Comparison of ENCODE assay signal across 8 mouse cellular contexts in the genomic region with DNA sequence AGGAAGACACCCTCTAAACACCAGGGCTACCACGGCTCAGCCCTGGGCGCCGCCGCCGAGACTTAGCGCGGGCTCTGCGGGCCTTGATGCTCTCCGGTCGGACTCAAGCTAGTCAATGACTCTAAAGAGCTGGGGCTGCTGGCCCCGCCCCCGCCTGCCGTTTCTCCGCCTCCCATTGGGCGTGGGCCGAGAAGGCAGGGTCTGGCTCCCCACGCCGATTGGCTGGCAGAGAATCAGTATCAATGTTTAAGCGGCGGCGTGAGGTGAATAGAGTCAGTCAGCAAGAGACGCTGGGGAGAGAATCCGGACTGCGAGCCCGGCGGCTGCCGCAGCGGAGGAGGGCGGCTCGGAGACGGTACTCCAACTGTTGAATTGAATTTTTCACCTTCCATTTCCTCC. TPM values are rescaled to one million over a fixed set of nuclear protein-coding genes. Genes with fewer than 3 reads are reported as not detected.
DNase-seq lines count a peak whose midpoint lies in the region; ATAC-seq and TF ChIP-seq lines count a peak whose summit lies in the region.

A gene (plus strand): TSS at position 276 of the 399 bp plus-strand sequence.

- H3K4me2 ChIP-seq in heart, embryonic 14.5 days (ENCODE audit: low read length): peak within 1 kb of the TSS; percentile 99
- peak within 1 kb of the TSS; percentile 70 for H3K4me2 ChIP-seq in liver, embryonic 12.5 days
- H3K4me2 ChIP-seq in stomach, embryonic 15.5 days: peak within 1 kb of the TSS; percentile 91

- DNase-seq in c-Kit-positive CD71-negative TER-119-negative erythroid progenitor cells, embryonic 14.5 days (ENCODE audit: low read depth): peak; percentile 88
- peak; percentile 94 for DNase-seq in forebrain, embryonic 10.5 days (ENCODE audit: extremely low spot score, low spot score)
- peak; percentile 96 for DNase-seq in kidney, postnatal 14 days
- DNase-seq in naive thymus-derived CD4-positive, alpha-beta T cell, adult 2 months (ENCODE audit: low read depth): peak; percentile 62

- no peaks in the 10 kb centered on the region for H3K79me3 ChIP-seq in C2C12 (ENCODE audit: low read depth)

- peak within 1 kb of the TSS; percentile 41 for H3ac ChIP-seq in C2C12 (ENCODE audit: control insufficient read depth, insufficient read length, low read depth)

- no peak for TF ChIP-seq CTCF in C2C12 (IDR thresholded peaks at IDR 0.05; ENCODE audit: control insufficient read depth, insufficient read depth, insufficient read length)

- H3K27ac ChIP-seq in forebrain, embryonic 10.5 days: peak within 1 kb of the TSS; percentile 89
- peak within 1 kb of the TSS; percentile 48 to 57; a peak in 2 of 4 replicates for H3K27ac ChIP-seq in heart, embryonic 14.5 days (replicated peaks in 1 of 2; ENCODE audit: control insufficient read depth in 1 of 2, insufficient read depth in 1 of 2, low read depth in 2 of 2, low read length in 2 of 2)
- H3K27ac ChIP-seq in liver, embryonic 12.5 days: no peak within 1 kb of the TSS
- H3K27ac ChIP-seq in stomach, embryonic 15.5 days: peak within 1 kb of the TSS; percentile 81

- peak; percentile 94 for ATAC-seq in heart, embryonic 14.5 days (ENCODE audit: insufficient number of reproducible peaks, insufficient read depth, low FRiP score, low read depth)
- ATAC-seq in liver, embryonic 12.5 days: peak; percentile 92
- peak; percentile 95 for ATAC-seq in stomach, embryonic 15.5 days (ENCODE audit: insufficient read depth, low FRiP score, low read depth)

- no peaks in the 10 kb centered on the region for H3K9me3 ChIP-seq in forebrain, embryonic 10.5 days
- H3K9me3 ChIP-seq in heart, embryonic 14.5 days (ENCODE audit: control insufficient read depth, low read length): no peaks in the 10 kb centered on the region
- no peaks in the 10 kb centered on the region for H3K9me3 ChIP-seq in liver, embryonic 12.5 days (replicated peaks)
- no peaks in the 10 kb centered on the region for H3K9me3 ChIP-seq in stomach, embryonic 15.5 days

- under 1% methylated on average over 31 of the region's 31 CpGs for WGBS in forebrain, embryonic 10.5 days
- 1% methylated on average over 31 of the region's 31 CpGs for WGBS in heart, embryonic 14.5 days
- 4% methylated on average over 31 of the region's 31 CpGs for WGBS in liver, embryonic 12.5 days (ENCODE audit: insufficient replicate concordance)
- WGBS in stomach, embryonic 15.5 days: under 1% methylated on average over 31 of the region's 31 CpGs

- peaks cover 41% of the 10 kb centered on the region for H3K4me1 ChIP-seq in forebrain, embryonic 10.5 days
- H3K4me1 ChIP-seq in heart, embryonic 14.5 days (ENCODE audit: control insufficient read depth in 2 of 2, insufficient read depth in 2 of 2, low read length in 2 of 2): peaks cover 12 to 31% of the 10 kb centered on the region in 2 experiments; a peak in 3 of 4 replicates
- no peaks in the 10 kb centered on the region; the same call in 1 of the 2 replicates for H3K4me1 ChIP-seq in liver, embryonic 12.5 days
- H3K4me1 ChIP-seq in stomach, embryonic 15.5 days: peaks cover 17% of the 10 kb centered on the region

- H3K36me3 ChIP-seq in C2C12 (ENCODE audit: control insufficient read depth, insufficient read depth): no peaks in the 10 kb centered on the region
- H3K36me3 ChIP-seq in forebrain, embryonic 10.5 days (replicated peaks): no peaks in the 10 kb centered on the region
- no peaks in the 10 kb centered on the region for H3K36me3 ChIP-seq in heart, embryonic 14.5 days (ENCODE audit: control insufficient read depth, insufficient read depth, low read length)
- H3K36me3 ChIP-seq in liver, embryonic 12.5 days: no peaks in the 10 kb centered on the region
- H3K36me3 ChIP-seq in stomach, embryonic 15.5 days: no peaks in the 10 kb centered on the region

- no peaks in the 10 kb centered on the region for H3K27me3 ChIP-seq in C2C12 (ENCODE audit: control insufficient read depth, insufficient read depth, insufficient read length)
- peaks cover 30% of the 10 kb centered on the region for H3K27me3 ChIP-seq in forebrain, embryonic 10.5 days (ENCODE audit: poor library complexity, severe bottlenecking)
- peaks cover 33% of the 10 kb centered on the region for H3K27me3 ChIP-seq in heart, embryonic 14.5 days (ENCODE audit: control insufficient read depth, insufficient read depth, low read length)
- H3K27me3 ChIP-seq in liver, embryonic 12.5 days (replicated peaks): peaks cover 59% of the 10 kb centered on the region
- H3K27me3 ChIP-seq in stomach, embryonic 15.5 days (replicated peaks): peaks cover 28% of the 10 kb centered on the region

- peak within 1 kb of the TSS; percentile 68 for H3K9ac ChIP-seq in heart, embryonic 14.5 days (ENCODE audit: low read length)
- H3K9ac ChIP-seq in liver, embryonic 12.5 days: 0 out of 2 replicates have a peak within 1 kb of the TSS, but pooled peaks have one; percentile 7
- peak within 1 kb of the TSS; percentile 29; the same call in 1 of the 2 replicates for H3K9ac ChIP-seq in stomach, embryonic 15.5 days

- no peaks in the 10 kb centered on the region for H3K79me2 ChIP-seq in C2C12 (ENCODE audit: control insufficient read depth, insufficient read depth)

- peak within 1 kb of the TSS; percentile 14 for H3K4me3 ChIP-seq in C2C12 (ENCODE audit: insufficient read depth, poor library complexity, severe bottlenecking)
- peak within 1 kb of the TSS; percentile 69 for H3K4me3 ChIP-seq in forebrain, embryonic 10.5 days
- peak within 1 kb of the TSS; percentile 63 to 76 for H3K4me3 ChIP-seq in heart, embryonic 14.5 days (ENCODE audit: control insufficient read depth in 1 of 2, insufficient read depth in 1 of 2, low read depth in 1 of 2, low read length in 2 of 2)
- H3K4me3 ChIP-seq in liver, embryonic 12.5 days: peak within 1 kb of the TSS; percentile 53
- peak within 1 kb of the TSS; percentile 55 for H3K4me3 ChIP-seq in stomach, embryonic 15.5 days (replicated peaks)

TF ChIP-seq in C2C12, 6 proteins besides CTCF, POLR2A, EP300 and RAD21:
- TF ChIP-seq CEBPB (IDR thresholded peaks at IDR 0.05; ENCODE audit: low read depth) (no peak), FOSL1 (IDR thresholded peaks at IDR 0.05; ENCODE audit: insufficient read depth, low read length, poor library complexity, severe bottlenecking) (no peak), USF1 (IDR thresholded peaks at IDR 0.05; ENCODE audit: low read depth) (no peak), MAX (IDR thresholded peaks at IDR 0.05) (no peak), MYOG (IDR thresholded peaks at IDR 0.05; ENCODE audit: control insufficient read depth, extremely low read depth, insufficient read length) (no peak), MYOD1 (IDR thresholded peaks at IDR 0.05; ENCODE audit: control insufficient read depth, insufficient read length, low read depth) (no peak)

RNA-seq across cellular contexts. Expression of the gene that starts here (rescaled TPM):
- 0.01 TPM for polyA plus RNA-seq in C2C12 (2012; fragmentation: generic; extraction: Trizol)
- polyA plus RNA-seq in forebrain, embryonic 10.5 days (2016; fragmentation: Nextera tagmentation; extraction: Ambion mirVana): 4.4 and 5.4 TPM in 2 replicates
- polyA plus RNA-seq in heart, embryonic 14.5 days (2014; fragmentation: Nextera tagmentation; extraction: Ambion mirVana): 3.5 TPM in 2 replicates
- polyA plus RNA-seq in liver, embryonic 12.5 days (2016; fragmentation: Nextera tagmentation; extraction: Ambion mirVana): 1.4 TPM in 2 replicates
- polyA plus RNA-seq in stomach, embryonic 15.5 days (2015; fragmentation: Nextera tagmentation; extraction: Ambion mirVana): 6.2 and 6.6 TPM in 2 replicates

Comparison
In these comparisons a context has a peak if more than half of its experiments do, and no peak if none do; other contexts are left out.
1. H3K4me3 ChIP-seq: peak in every context shown above with its lines; median percentile 70 in heart, embryonic 14.5 days; 69 in forebrain, embryonic 10.5 days; 55 in stomach, embryonic 15.5 days; 53 in liver, embryonic 12.5 days; 14 in C2C12.
2. H3K9ac ChIP-seq: peak in every context shown above with its lines; median percentile 68 in heart, embryonic 14.5 days; 29 in stomach, embryonic 15.5 days; 7 in liver, embryonic 12.5 days.